Mouse (Mus musculus) forelimb bud, embryonic 11.5 days (tissue): Measurements from ENCODE around the gene Wnk3.
A peak's percentile ranks its signal among the peaks of the same experiment; 100 is the strongest.
"Not testable (repeated sequence)": the region's sequence is repeated elsewhere in the genome, so short reads cannot be mapped to it uniquely, and the experiment has no call there.

Experiments
- DNase-seq: peaks from one replicate; pipeline ENCODE4 v3.0.0-alpha.2; 2012; ENCODE audit warnings: low read depth, low spot score

Wnk3 gene

DNA sequence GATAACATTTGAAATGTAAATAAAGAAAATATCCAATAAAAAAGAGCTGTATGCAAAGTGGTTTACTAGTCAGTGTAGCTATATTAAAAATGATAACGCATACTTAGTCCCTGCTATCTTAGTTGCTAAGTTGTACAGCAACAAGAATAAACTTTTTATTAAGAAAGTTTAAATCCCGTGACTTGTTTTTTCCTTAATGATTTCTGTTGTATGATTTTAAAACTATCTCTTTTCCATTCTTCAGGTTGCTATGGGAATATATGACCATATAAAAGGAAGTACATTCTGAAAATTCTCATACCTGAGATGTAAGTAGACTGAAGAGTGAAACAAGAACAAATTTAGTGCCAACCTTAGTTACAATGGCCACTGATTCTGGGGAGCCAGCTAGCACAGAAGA is at the start of gene Wnk3:
Gene Wnk3 (plus strand): TSS at position 301 of the 400 bp plus-strand sequence.
- DNase-seq, result no peak

GRCm38 (mm10) chrX:151158414-151158813 is 39.5 kb upstream of the Wnk3 start:
- DNase-seq, result no peak

DNA sequence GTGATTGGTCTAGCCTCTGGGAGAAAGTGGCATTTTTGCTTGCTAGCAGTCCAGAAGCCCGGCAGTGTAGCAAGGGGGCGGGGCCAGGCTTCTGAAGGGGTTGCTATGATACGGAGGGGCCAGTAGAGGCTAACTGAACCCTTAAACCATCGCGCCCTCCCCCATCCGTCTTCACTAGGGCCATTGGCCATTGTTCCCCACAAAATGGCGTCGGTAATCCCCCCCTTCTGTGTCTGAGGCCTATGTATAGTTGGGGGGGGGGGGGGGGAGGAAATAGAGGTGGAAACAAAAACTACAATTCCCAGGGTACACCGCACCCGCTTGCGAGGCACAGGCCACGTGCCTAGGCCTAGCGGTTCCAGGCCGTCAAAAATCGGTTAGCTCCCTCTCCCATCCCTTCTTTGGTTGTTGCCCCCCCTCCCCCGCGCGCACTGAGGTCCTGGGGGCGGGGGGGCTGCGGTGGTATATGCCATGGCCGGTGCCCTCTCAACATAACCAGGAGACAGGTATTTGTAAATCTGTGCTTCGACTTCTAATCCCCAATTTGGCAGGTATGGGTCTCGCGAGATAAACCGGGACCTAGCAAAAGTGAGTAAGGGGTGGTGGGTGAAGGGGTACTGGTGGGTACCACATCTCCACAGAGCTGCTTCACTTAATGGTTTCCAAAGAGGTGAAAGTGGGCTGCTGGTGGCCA is 29.3 kb upstream of the Wnk3 start:
- peak; percentile 76 for DNase-seq

DNA sequence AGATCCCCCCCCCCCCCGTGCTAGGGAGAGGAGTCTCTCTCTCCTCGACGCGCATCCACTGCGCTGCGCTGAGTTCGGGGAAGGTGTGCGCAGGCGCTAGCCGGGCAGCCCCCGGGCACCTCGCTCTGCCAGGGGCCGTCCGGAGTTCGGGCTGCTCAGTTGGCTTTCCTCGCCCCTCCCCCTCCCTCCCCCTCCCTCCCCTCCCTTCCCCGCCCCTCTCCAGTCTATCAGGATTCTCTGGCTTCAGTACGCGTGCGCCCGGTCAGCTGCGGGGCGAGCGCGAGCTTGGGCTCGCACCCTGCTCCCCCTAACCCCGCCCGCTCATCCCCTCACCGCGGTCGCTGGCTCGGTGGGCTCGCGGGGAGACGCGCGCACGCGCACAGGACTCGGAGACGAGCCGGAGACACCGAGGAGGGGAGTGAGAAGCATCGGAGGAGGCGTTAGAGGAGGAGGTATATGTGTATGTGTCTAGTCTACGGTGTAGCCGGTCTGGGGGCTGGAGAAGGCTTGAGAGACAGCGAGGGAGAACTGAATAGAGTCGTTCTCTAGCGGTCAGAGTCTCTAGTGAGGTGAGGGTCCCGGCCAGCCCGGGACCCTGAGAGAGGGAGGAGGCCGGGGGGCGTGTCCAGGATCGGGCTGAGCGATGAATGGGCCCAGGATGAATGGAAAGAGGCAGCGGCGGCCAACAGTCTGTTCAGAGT is 28.5 kb upstream of the Wnk3 start:
- peak; percentile 81 for DNase-seq

GRCm38 (mm10) chrX:151173134-151173533 is 24.7 kb upstream of the Wnk3 start:
- not testable (repeated sequence) for DNase-seq

GRCm38 (mm10) chrX:151298329-151298728 is 100.5 kb downstream of the Wnk3 start:
- no peak for DNase-seq

DNA sequence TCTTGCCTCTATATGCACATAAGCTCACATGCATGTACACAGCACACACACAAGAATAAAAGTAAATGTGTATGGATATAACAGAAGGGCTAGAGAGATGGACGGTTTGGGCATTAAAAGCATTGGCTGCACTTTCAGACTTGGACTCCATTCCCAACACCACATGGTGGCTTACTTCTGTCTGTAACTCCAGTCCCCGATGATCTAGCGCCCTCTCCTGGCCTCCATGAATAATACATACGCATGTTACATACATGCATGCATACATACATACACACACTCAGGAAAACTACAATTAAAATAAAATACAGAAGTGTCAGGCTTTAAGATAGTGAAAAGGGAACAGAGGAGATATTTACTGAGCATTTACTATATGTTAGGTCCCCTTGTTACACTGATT is 115.9 kb downstream of the Wnk3 start:
- no peak for DNase-seq

DNA sequence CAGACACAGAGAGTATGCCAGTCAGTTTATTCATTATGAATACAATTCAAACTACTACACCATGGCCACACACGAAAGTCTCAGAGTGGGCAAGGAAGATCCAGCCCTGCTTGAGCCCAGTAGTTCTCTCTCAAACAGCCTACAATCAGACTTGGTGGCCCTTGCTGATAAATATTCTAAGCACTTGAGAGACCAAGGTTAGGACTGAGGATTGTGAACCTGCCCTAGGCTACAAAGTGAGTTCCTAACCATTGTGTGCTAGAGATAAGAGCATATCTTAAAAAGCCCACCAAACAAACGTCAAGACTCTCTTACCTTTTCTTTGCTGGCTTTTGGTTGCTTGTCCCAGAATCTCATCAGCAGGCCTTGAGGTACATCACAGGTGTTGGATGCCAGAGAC is 135.7 kb downstream of the Wnk3 start:
- no peak for DNase-seq

DNA sequence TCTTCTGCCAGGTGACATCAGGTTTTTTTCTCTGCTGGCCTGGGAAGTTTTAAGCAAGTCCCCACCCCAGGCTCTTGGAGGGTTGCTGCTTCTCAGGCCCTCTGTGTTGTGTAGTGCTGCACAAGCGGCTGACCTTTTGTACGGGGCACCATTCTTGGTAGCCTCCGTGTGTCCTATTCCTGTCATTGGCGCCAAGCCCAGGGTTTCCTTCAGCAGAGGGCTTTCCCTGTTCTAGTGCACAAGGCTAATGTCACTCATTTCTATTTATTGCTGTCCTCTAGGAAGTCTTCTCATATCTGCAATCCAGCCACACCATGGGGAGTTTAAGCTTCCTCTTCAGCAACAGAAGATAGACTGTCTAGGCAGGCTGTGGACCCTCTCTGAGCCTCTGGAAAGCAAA is 139.9 kb downstream of the Wnk3 start:
- no peak for DNase-seq

- DNase-seq, result peak; percentile 66
These were observed 146.1 kb downstream of the Wnk3 start, which contains the start of gene Fam120c for GRCm38 (mm10) chrX:151343761-151344500. Fam120c (plus strand) TSS chrX:151344175.

- peak; percentile 3 for DNase-seq
These were observed 146.7 kb downstream of the Wnk3 start for GRCm38 (mm10) chrX:151344501-151344984.

DNA sequence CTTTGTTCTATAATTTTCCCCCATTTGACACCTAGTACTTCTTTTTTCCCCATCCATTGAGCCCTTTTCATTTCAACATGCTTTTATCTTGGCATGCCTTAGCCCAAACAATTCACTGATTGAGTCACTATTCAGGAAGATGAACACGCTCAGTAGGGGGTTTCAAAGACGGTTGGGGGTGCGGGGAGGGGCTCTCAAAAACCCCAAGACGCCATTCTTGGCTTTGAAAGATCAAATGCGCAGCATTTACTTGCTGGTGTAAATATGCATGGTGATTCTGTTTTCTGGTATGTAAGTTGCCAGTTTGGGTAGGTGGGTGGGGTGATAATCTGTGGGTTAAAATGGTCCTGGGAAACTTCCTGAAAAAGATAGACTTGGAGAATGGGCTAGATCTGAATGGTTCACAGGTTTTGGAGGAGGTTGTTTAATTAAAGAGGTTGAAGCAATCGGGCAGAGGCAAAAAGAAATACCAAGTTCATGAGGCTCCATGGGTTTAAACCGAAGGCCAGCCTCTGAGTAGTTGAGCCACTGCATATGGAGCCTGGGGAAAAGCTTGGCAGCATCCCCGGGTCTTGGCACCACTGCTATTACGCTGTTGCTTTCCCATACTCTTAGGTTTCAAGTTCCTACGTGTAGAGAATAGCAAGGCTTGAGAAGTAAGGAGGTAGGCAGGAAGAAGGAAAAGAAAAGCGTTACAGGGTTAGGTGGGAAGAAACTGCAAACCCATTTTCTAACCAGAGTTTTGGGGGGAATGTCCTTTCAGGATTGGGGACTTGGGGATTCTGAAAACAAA is 147.7 kb downstream of the Wnk3 start:
- no peak for DNase-seq

DNA sequence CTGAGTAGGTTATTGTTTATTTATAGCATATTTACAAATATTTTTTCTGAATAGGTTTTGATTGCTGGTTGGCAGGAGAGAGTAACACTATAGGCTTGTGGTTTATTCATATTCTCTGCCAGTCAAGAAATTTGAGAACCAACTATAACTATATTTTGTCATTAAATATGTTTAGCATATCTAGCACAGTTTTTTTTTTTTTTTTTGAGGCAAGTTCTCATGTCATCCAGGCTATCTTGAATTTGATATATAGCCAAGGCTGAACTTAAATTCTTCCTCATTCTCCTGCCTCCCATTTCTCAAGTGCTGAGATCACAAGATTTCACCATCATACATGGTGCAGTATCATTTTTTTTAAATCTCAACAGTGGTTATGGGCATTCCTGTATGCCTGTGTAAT is 149.4 kb downstream of the Wnk3 start:
- DNase-seq, result no peak

- no peak for DNase-seq
These were observed 151.4 kb downstream of the Wnk3 start for GRCm38 (mm10) chrX:151349322-151349721.
